ENCODE assay signal across 26 mouse cellular contexts in the genomic region with DNA sequence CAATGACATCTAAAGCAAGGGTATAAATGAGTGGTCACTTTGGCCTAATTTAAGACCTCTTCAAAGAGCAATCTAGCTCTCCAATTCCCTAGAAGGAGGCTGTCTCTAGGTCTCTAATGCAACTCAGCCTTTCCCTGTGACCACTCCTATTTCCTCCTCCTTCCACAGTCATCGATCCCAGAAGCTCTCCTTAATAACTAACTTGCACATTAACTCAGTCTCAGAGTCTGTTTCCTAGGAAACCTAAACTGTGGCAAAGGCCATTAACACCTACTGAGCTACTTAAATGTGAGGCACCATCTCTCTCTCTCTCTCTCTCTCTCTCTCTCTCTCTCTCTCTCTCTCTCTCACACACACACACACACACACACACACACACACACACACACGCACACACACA.
DNase-seq lines count a peak whose midpoint lies in the region; ATAC-seq and TF ChIP-seq lines count a peak whose summit lies in the region.
"Had no signal": no experiment of that assay in that cellular context is flagged by ENCODE, and none has a peak within 500 bp of the region (broad histone marks: within the 10 kb centered on the region; RNA-seq: fewer than 3 reads in every experiment).

No protein-coding gene starts in this region.

- H3K9me3 ChIP-seq in intestine, embryonic 16.5 days (ENCODE audit: control insufficient read depth, low read length), result no peaks in the 10 kb centered on the region
- H3K9me3 ChIP-seq in intestine, postnatal 0 days (ENCODE audit: control insufficient read depth), result no peaks in the 10 kb centered on the region
- no peaks in the 10 kb centered on the region for H3K9me3 ChIP-seq in midbrain, embryonic 15.5 days
- no peaks in the 10 kb centered on the region for H3K9me3 ChIP-seq in midbrain, embryonic 14.5 days (ENCODE audit: control insufficient read depth, low read length)
- no peaks in the 10 kb centered on the region for H3K9me3 ChIP-seq in kidney, embryonic 16.5 days (ENCODE audit: low read length)
- no peaks in the 10 kb centered on the region for H3K9me3 ChIP-seq in neural tube, embryonic 15.5 days (replicated peaks)
- H3K9me3 ChIP-seq: G1E; heart, embryonic 10.5 days; limb, embryonic 12.5 days; liver, embryonic 12.5 days had no signal

- H3K9ac ChIP-seq in intestine, embryonic 16.5 days (ENCODE audit: low read depth, low read length), result no peak overlapping the region
- no peak overlapping the region for H3K9ac ChIP-seq in intestine, postnatal 0 days (ENCODE audit: low read depth, low read length)
- no peak overlapping the region for H3K9ac ChIP-seq in midbrain, embryonic 15.5 days
- no peak overlapping the region for H3K9ac ChIP-seq in midbrain, embryonic 14.5 days (replicated peaks; ENCODE audit: low read length)
- H3K9ac ChIP-seq in kidney, embryonic 16.5 days (replicated peaks; ENCODE audit: low read length), result no peak overlapping the region
- H3K9ac ChIP-seq in neural tube, embryonic 15.5 days (replicated peaks), result no peak overlapping the region
- H3K9ac ChIP-seq: limb, embryonic 12.5 days; liver, embryonic 12.5 days had no signal

- H3K4me3 ChIP-seq in intestine, embryonic 16.5 days (ENCODE audit: low read length), result no peak overlapping the region
- H3K4me3 ChIP-seq in intestine, postnatal 0 days (ENCODE audit: low read depth, low read length), result no peak overlapping the region
- H3K4me3 ChIP-seq in midbrain, embryonic 15.5 days, result no peak overlapping the region
- H3K4me3 ChIP-seq in midbrain, embryonic 14.5 days (replicated peaks; ENCODE audit: low read depth, low read length), result no peak overlapping the region
- no peak overlapping the region for H3K4me3 ChIP-seq in kidney, embryonic 16.5 days (ENCODE audit: low read length)
- no peak overlapping the region for H3K4me3 ChIP-seq in neural tube, embryonic 15.5 days (replicated peaks)
- H3K4me3 ChIP-seq: heart, embryonic 10.5 days; limb, embryonic 12.5 days; liver, embryonic 12.5 days had no signal

- no peak overlapping the region for H3K4me2 ChIP-seq in intestine, embryonic 16.5 days (ENCODE audit: low read depth, low read length)
- H3K4me2 ChIP-seq in intestine, postnatal 0 days (replicated peaks; ENCODE audit: low read depth), result no peak overlapping the region
- no peak overlapping the region for H3K4me2 ChIP-seq in midbrain, embryonic 15.5 days
- H3K4me2 ChIP-seq in midbrain, embryonic 14.5 days (ENCODE audit: low read length), result no peak overlapping the region
- no peak overlapping the region for H3K4me2 ChIP-seq in kidney, embryonic 16.5 days (replicated peaks; ENCODE audit: low read depth, low read length)
- no peak overlapping the region for H3K4me2 ChIP-seq in neural tube, embryonic 15.5 days
- H3K4me2 ChIP-seq: limb, embryonic 12.5 days; liver, embryonic 12.5 days had no signal

- 0 out of 2 replicates have a peak, but pooled peaks have one; percentile 48 for ATAC-seq in intestine, embryonic 16.5 days
- ATAC-seq in intestine, postnatal 0 days, result no peak
- ATAC-seq in midbrain, embryonic 15.5 days (replicated peaks), result peak; percentile 42; the same call in 1 of the 2 replicates
- no peak for ATAC-seq in midbrain, embryonic 14.5 days (ENCODE audit: low FRiP score, low TSS enrichment)
- peak; percentile 79; the same call in 1 of the 2 replicates for ATAC-seq in kidney, embryonic 16.5 days (ENCODE audit: low FRiP score, low TSS enrichment)
- ATAC-seq in neural tube, embryonic 15.5 days (ENCODE audit: low FRiP score), result peak; percentile 76
- ATAC-seq: forebrain, embryonic 14.5 days; liver, embryonic 12.5 days; Patski had no signal

- H3K27ac ChIP-seq in intestine, embryonic 16.5 days (ENCODE audit: low read length), result no peak overlapping the region
- H3K27ac ChIP-seq in intestine, postnatal 0 days (ENCODE audit: low read depth, low read length), result no peak overlapping the region
- H3K27ac ChIP-seq in midbrain, embryonic 15.5 days, result no peak overlapping the region
- no peak overlapping the region for H3K27ac ChIP-seq in midbrain, embryonic 14.5 days (replicated peaks; ENCODE audit: low read depth, low read length)
- H3K27ac ChIP-seq in kidney, embryonic 16.5 days (ENCODE audit: low read length), result no peak overlapping the region
- no peak overlapping the region for H3K27ac ChIP-seq in neural tube, embryonic 15.5 days (replicated peaks)
- H3K27ac ChIP-seq: heart, embryonic 10.5 days; limb, embryonic 12.5 days; liver, embryonic 12.5 days had no signal

- H3K4me1 ChIP-seq in intestine, embryonic 16.5 days (ENCODE audit: control insufficient read depth, insufficient read depth, low read length), result no peaks in the 10 kb centered on the region
- H3K4me1 ChIP-seq in intestine, postnatal 0 days (replicated peaks; ENCODE audit: control insufficient read depth, insufficient read depth, low read length), result no peaks in the 10 kb centered on the region
- no peaks in the 10 kb centered on the region for H3K4me1 ChIP-seq in midbrain, embryonic 15.5 days
- H3K4me1 ChIP-seq in midbrain, embryonic 14.5 days (ENCODE audit: control insufficient read depth, insufficient read depth, low read length), result no peaks in the 10 kb centered on the region
- no peaks in the 10 kb centered on the region for H3K4me1 ChIP-seq in kidney, embryonic 16.5 days (ENCODE audit: insufficient read depth, low read length)
- no peaks in the 10 kb centered on the region for H3K4me1 ChIP-seq in neural tube, embryonic 15.5 days
- H3K4me1 ChIP-seq: heart, embryonic 10.5 days; limb, embryonic 12.5 days; liver, embryonic 12.5 days had no signal

- no peaks in the 10 kb centered on the region for H3K36me3 ChIP-seq in intestine, embryonic 16.5 days (ENCODE audit: control insufficient read depth, insufficient read depth, low read length)
- H3K36me3 ChIP-seq in intestine, postnatal 0 days (ENCODE audit: control insufficient read depth, insufficient read depth), result no peaks in the 10 kb centered on the region
- no peaks in the 10 kb centered on the region for H3K36me3 ChIP-seq in midbrain, embryonic 15.5 days (replicated peaks)
- H3K36me3 ChIP-seq in midbrain, embryonic 14.5 days (ENCODE audit: control insufficient read depth, insufficient read depth, low read length), result no peaks in the 10 kb centered on the region
- H3K36me3 ChIP-seq in kidney, embryonic 16.5 days (ENCODE audit: insufficient read depth, low read length), result no peaks in the 10 kb centered on the region
- no peaks in the 10 kb centered on the region for H3K36me3 ChIP-seq in neural tube, embryonic 15.5 days
- H3K36me3 ChIP-seq: G1E; heart, embryonic 10.5 days; limb, embryonic 12.5 days; liver, embryonic 12.5 days had no signal

- WGBS in intestine, embryonic 16.5 days, result 49% methylated on average over 2 of the region's 2 CpGs
- whole genome bisulfite sequencing in intestine, postnatal 0 days, result 51% methylated on average over 2 of the region's 2 CpGs
- WGBS in midbrain, embryonic 15.5 days, result 42% methylated on average over 2 of the region's 2 CpGs
- WGBS in midbrain, embryonic 14.5 days, result 34% methylated on average over 2 of the region's 2 CpGs
- WGBS in kidney, embryonic 16.5 days, result 64% methylated on average over 2 of the region's 2 CpGs
- 39% methylated on average over 2 of the region's 2 CpGs for WGBS in neural tube, embryonic 15.5 days

- no peak for DNase-seq in midbrain, embryonic 14.5 days
- no peak for DNase-seq in urinary bladder, adult 18-20 months (ENCODE audit: low spot score in 2 of 2)
- DNase-seq: B cell, adult 2 months; cerebellum, adult 18-20 months; cerebellum, postnatal 14 days; embryo, embryonic 11 days; gastrocnemius, postnatal 10 days; heart, postnatal 4 days; layer of hippocampus, postnatal 36 days; lung, adult 2 months; right cerebral cortex, adult 18-20 months; right cerebral cortex, postnatal 4 days; thymus, adult 18-20 months; thymus, postnatal 4 days had no signal

- no peak for TF ChIP-seq CTCF in intestine, postnatal 0 days (IDR thresholded peaks at IDR 0.05; ENCODE audit: low read depth)

- H3K27me3 ChIP-seq in intestine, embryonic 16.5 days (replicated peaks; ENCODE audit: control insufficient read depth, insufficient read depth, low read length), result no peaks in the 10 kb centered on the region
- no peaks in the 10 kb centered on the region for H3K27me3 ChIP-seq in intestine, postnatal 0 days (replicated peaks; ENCODE audit: control insufficient read depth, insufficient read depth, low read length)
- no peaks in the 10 kb centered on the region for H3K27me3 ChIP-seq in midbrain, embryonic 15.5 days (replicated peaks)
- H3K27me3 ChIP-seq in midbrain, embryonic 14.5 days (ENCODE audit: control insufficient read depth, insufficient read depth, low read length), result no peaks in the 10 kb centered on the region
- H3K27me3 ChIP-seq in kidney, embryonic 16.5 days (ENCODE audit: insufficient read depth, low read length), result no peaks in the 10 kb centered on the region
- no peaks in the 10 kb centered on the region for H3K27me3 ChIP-seq in neural tube, embryonic 15.5 days (replicated peaks)
- H3K27me3 ChIP-seq: CH12.LX; limb, embryonic 12.5 days; liver, embryonic 12.5 days had no signal

Comparison
In these comparisons a context has a peak if more than half of its experiments do, and no peak if none do; other contexts are left out.
1. ATAC-seq: peak in intestine, embryonic 16.5 days (single experiment), midbrain, embryonic 15.5 days (single experiment), kidney, embryonic 16.5 days (single experiment) and neural tube, embryonic 15.5 days (single experiment); none in intestine, postnatal 0 days (single experiment) and midbrain, embryonic 14.5 days (single experiment).